Mouse (Mus musculus): ENCODE measurements at regions not wholly inside any gene's neighbourhood (a gene's known extent, or its start where the extent isn't known, plus 50 kb on each side); places are given as distances from the start of the nearest gene placed in this dataset.

GRCm38 (mm10) chr3:45707891-45708290, 329.7 kb downstream of the Pcdh10 start:
- Histone ChIP-seq H3K36me3 (ENCODE audit: insufficient read depth, low read length) (no peaks in the 10 kb centered on the region), H3K4me3 (replicated peaks; ENCODE audit: low read length) (no peak overlapping the region), H3K27me3 (ENCODE audit: insufficient read depth, low read length) (no peaks in the 10 kb centered on the region), H3K9me3 (ENCODE audit: low read length) (no peaks in the 10 kb centered on the region), H3K4me1 (replicated peaks; ENCODE audit: low read depth, low read length) (no peaks in the 10 kb centered on the region)
- TF ChIP-seq POU5F1 (IDR thresholded peaks at IDR 0.05; ENCODE audit: borderline replicate concordance, low read length) (no peak), NANOG (IDR thresholded peaks at IDR 0.05; ENCODE audit: borderline replicate concordance, low read length) (no peak), CTCF (conservative IDR thresholded peaks at IDR 0.05; ENCODE audit: low read length) (no peak)
